Comparison of ENCODE assay signal across 8 mouse cellular contexts in genomic region chr1:36938348-36938747, GRCm38 (mm10). TPM values are rescaled to one million over a fixed set of nuclear protein-coding genes. Genes with fewer than 3 reads are reported as not detected.
DNase-seq lines count a peak whose midpoint lies in the region; ATAC-seq and TF ChIP-seq lines count a peak whose summit lies in the region.

No protein-coding gene starts in this region.

- H3K9me3 ChIP-seq in heart, embryonic 10.5 days: no peaks in the 10 kb centered on the region
- H3K9me3 ChIP-seq in CH12.LX (replicated peaks; ENCODE audit: low read length): no peaks in the 10 kb centered on the region
- H3K9me3 ChIP-seq in forebrain, embryonic 13.5 days (replicated peaks): no peaks in the 10 kb centered on the region
- H3K9me3 ChIP-seq in liver, embryonic 15.5 days (replicated peaks): no peaks in the 10 kb centered on the region

- TF ChIP-seq EP300 in CH12.LX (IDR thresholded peaks at IDR 0.05; ENCODE audit: low read length): no peak

- in situ Hi-C loops in CH12.LX (cut with MboI; ENCODE audit: low pct_ligation_motif_present, low pct_unique_long_range_greater_than_20kb, low sequenced_read_pairs): no loop called here

- peak overlapping the region; percentile 89 for H3K9ac ChIP-seq in CH12.LX (ENCODE audit: insufficient read depth, low read depth)
- peak overlapping the region; percentile 99 for H3K9ac ChIP-seq in forebrain, embryonic 13.5 days
- H3K9ac ChIP-seq in liver, embryonic 15.5 days: peak overlapping the region; percentile 100

- H3K4me3 ChIP-seq in heart, embryonic 10.5 days: peak overlapping the region; percentile 99
- H3K4me3 ChIP-seq in CH12.LX (replicated peaks in 1 of 3; ENCODE audit: low read depth in 2 of 3, low read length in 2 of 3, poor library complexity in 1 of 3): peak overlapping the region; percentile 79 to 95 (median 79)
- H3K4me3 ChIP-seq in forebrain, embryonic 13.5 days: peak overlapping the region; percentile 94
- peak overlapping the region; percentile 96 for H3K4me3 ChIP-seq in liver, embryonic 15.5 days (replicated peaks)

- ATAC-seq in forebrain, embryonic 13.5 days: no peak
- ATAC-seq in liver, embryonic 15.5 days (ENCODE audit: insufficient read depth): no peak

- no peaks in the 10 kb centered on the region for H3K36me3 ChIP-seq in heart, embryonic 10.5 days
- peaks cover 0 to 7% of the 10 kb centered on the region in 2 experiments for H3K36me3 ChIP-seq in CH12.LX (replicated peaks in 1 of 2; ENCODE audit: control insufficient read depth in 1 of 2, insufficient read depth in 1 of 2, low read length in 1 of 2)
- H3K36me3 ChIP-seq in forebrain, embryonic 13.5 days (ENCODE audit: poor library complexity, severe bottlenecking): no peaks in the 10 kb centered on the region
- H3K36me3 ChIP-seq in liver, embryonic 15.5 days (replicated peaks): no peaks in the 10 kb centered on the region

- dilution Hi-C loops in CH12.LX (cut with MboI; ENCODE audit: extremely low pct_ligation_motif_present, extremely low pct_unique_long_range_greater_than_20kb, low sequenced_read_pairs): no loop called here

- peak overlapping the region; percentile 76 for H3K4me2 ChIP-seq in CH12.LX (ENCODE audit: insufficient read depth, low read depth, poor library complexity, severe bottlenecking)
- H3K4me2 ChIP-seq in forebrain, embryonic 13.5 days: peak overlapping the region; percentile 86
- H3K4me2 ChIP-seq in liver, embryonic 15.5 days: peak overlapping the region; percentile 84

- WGBS in heart, embryonic 10.5 days: 4% methylated on average over 9 of the region's 9 CpGs
- 3% methylated on average over 9 of the region's 9 CpGs for WGBS in forebrain, embryonic 13.5 days
- 1% methylated on average over 9 of the region's 9 CpGs for WGBS in liver, embryonic 15.5 days (ENCODE audit: insufficient replicate concordance)

- peaks cover 30% of the 10 kb centered on the region for H3K79me2 ChIP-seq in CH12.LX (replicated peaks; ENCODE audit: control insufficient read depth, extremely low read depth, insufficient read depth, poor library complexity, severe bottlenecking)

- no peak for TF ChIP-seq CTCF in CH12.LX (conservative IDR thresholded peaks at IDR 0.05 in 1 of 2, IDR thresholded peaks at IDR 0.05 in 1 of 2; ENCODE audit: low read depth in 2 of 2, low read length in 2 of 2)

- no peak for TF ChIP-seq POLR2A in CH12.LX (IDR thresholded peaks at IDR 0.05; ENCODE audit: low read depth, low read length)

- H3K27ac ChIP-seq in heart, embryonic 10.5 days: peak overlapping the region; percentile 100
- H3K27ac ChIP-seq in CH12.LX (ENCODE audit: insufficient read depth, low read depth): no peak overlapping the region
- H3K27ac ChIP-seq in forebrain, embryonic 13.5 days: no peak overlapping the region; the same call in 1 of the 2 replicates
- peak overlapping the region; percentile 92 for H3K27ac ChIP-seq in liver, embryonic 15.5 days (replicated peaks)

- DNase-seq in heart, embryonic 10.5 days (ENCODE audit: low spot score): no peak
- DNase-seq in heart, postnatal 14 days: no peak
- no peak for DNase-seq in CH12.LX (ENCODE audit: extremely low read depth)
- no peak for DNase-seq in cerebellum, adult 11-12 months
- no peak for DNase-seq in adrenal gland, adult 2 months
- DNase-seq in T-cell, adult 2 months (ENCODE audit: low spot score): no peak

- H3K4me1 ChIP-seq in heart, embryonic 10.5 days: peaks cover 27% of the 10 kb centered on the region
- peaks cover 9 to 57% of the 10 kb centered on the region in 2 experiments; a peak in 3 of 4 replicates for H3K4me1 ChIP-seq in CH12.LX (ENCODE audit: control insufficient read depth in 1 of 2, insufficient read depth in 2 of 2)
- H3K4me1 ChIP-seq in forebrain, embryonic 13.5 days: peaks cover 37% of the 10 kb centered on the region
- H3K4me1 ChIP-seq in liver, embryonic 15.5 days (replicated peaks): peaks cover 81% of the 10 kb centered on the region

- no peak for TF ChIP-seq RAD21 in CH12.LX (IDR thresholded peaks at IDR 0.05; ENCODE audit: low read depth, low read length)

- no peaks in the 10 kb centered on the region for H3K27me3 ChIP-seq in heart, embryonic 10.5 days (ENCODE audit: insufficient read depth, poor library complexity, severe bottlenecking)
- no peaks in the 10 kb centered on the region for H3K27me3 ChIP-seq in CH12.LX (replicated peaks)
- H3K27me3 ChIP-seq in forebrain, embryonic 13.5 days: no peaks in the 10 kb centered on the region
- no peaks in the 10 kb centered on the region for H3K27me3 ChIP-seq in liver, embryonic 15.5 days

- intact Hi-C loops in heart, postnatal 14 days (cut with DNase I): loop anchor here (2.0 to 5.0 kb wide), 4 partner anchors 18 to 116 kb away; no protein-coding TSS in a partner anchor

TF ChIP-seq in CH12.LX, 34 proteins besides CTCF, POLR2A, EP300 and RAD21:
- TF ChIP-seq NRF1 (IDR thresholded peaks at IDR 0.05; ENCODE audit: low read depth, low read length) (no peak), USF2 (conservative IDR thresholded peaks at IDR 0.05; ENCODE audit: low read depth, low read length) (no peak), POLR2AphosphoS2 (IDR thresholded peaks at IDR 0.05; ENCODE audit: low read depth, low read length) (no peak), TCF12 (IDR thresholded peaks at IDR 0.05; ENCODE audit: low read depth, low read length) (no peak), JUN (IDR thresholded peaks at IDR 0.05; ENCODE audit: insufficient read depth, low read depth, low read length) (no peak)

RNA-seq across cellular contexts. Expression of gene Tmem131, which starts 5.1 kb away (rescaled TPM):
- 9.2 and 12.1 TPM in 2 replicates for polyA plus RNA-seq in heart, embryonic 10.5 days (2016; fragmentation: Nextera tagmentation; extraction: Ambion mirVana)
- total RNA-seq in heart, postnatal 14 days (2021): 10 to 100 TPM; 40.1 to 42.7 TPM
- total RNA-seq in CH12.LX (2012; rRNA removed): 10.1 and 11.5 TPM in 2 replicates
- 8.3 and 9.7 TPM in 2 replicates for total RNA-seq in CH12.LX (2014; rRNA removed)
- 31.0 and 39.9 TPM in 2 replicates for polyA plus RNA-seq in CH12.LX (2012; ENCODE audit: insufficient read length, low read depth)
- polyA plus RNA-seq in forebrain, embryonic 13.5 days (2015; fragmentation: Nextera tagmentation; extraction: Ambion mirVana): 12.0 and 12.6 TPM in 2 replicates
- 8.0 and 8.6 TPM in 2 replicates for polyA plus RNA-seq in liver, embryonic 15.5 days (2015; fragmentation: Nextera tagmentation; extraction: Ambion mirVana)
- total RNA-seq in adrenal gland, adult 2 months (2021): 10 to 100 TPM; 38.8 to 51.0 TPM
- polyA plus RNA-seq in adrenal gland, adult 2 months (2012; rRNA removed): 15.8 and 17.8 TPM in 2 replicates

Comparison
In these comparisons a context has a peak if more than half of its experiments do, and no peak if none do; other contexts are left out.
1. H3K27ac ChIP-seq: peak in heart, embryonic 10.5 days (single experiment) and liver, embryonic 15.5 days (single experiment); none in CH12.LX (single experiment) and forebrain, embryonic 13.5 days (single experiment).
2. Peak in every context shown above with its lines, with median percentiles within 50 percentile points of each other: H3K4me3 ChIP-seq, H3K4me2 ChIP-seq and H3K9ac ChIP-seq.